13 mouse cellular contexts compared by ENCODE assay signal in the genomic region with DNA sequence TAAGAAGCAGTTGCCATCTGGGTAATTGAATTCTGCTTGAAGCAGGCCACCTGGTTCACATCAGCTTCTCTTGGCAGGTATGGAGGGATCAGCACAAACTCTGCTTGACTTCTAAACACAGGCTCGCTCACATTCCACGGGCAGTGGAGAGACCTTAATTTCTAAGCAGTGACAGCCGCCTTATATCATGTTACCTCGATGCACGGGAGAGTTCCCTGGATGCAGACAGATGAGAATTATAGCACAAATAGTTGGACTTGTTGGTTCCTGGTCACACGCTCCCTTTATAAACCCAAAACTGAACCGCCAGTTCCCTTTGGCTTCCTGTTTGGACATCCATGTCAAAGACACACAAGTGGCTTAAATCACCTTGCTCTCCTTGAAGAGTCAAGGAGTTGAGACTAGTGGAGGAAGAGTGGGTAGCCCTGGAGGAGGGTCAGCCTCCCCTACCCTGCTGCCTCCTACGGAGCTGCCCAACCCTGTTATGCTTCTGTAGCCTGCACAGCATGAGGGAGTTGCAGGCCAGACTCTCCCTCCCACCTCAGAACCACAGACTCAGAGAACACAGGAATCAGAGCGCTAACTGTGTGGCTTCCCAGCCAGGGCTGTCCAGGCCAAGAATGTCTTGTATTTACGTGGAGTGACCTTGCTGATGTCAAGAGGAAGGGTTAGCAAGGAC. TPM values are rescaled to one million over a fixed set of nuclear protein-coding genes. Genes with fewer than 3 reads are reported as not detected.
DNase-seq lines count a peak whose midpoint lies in the region; ATAC-seq and TF ChIP-seq lines count a peak whose summit lies in the region.
"Had no signal": no experiment of that assay in that cellular context is flagged by ENCODE, and none has a peak within 500 bp of the region (broad histone marks: within the 10 kb centered on the region; RNA-seq: fewer than 3 reads in every experiment).

No protein-coding gene starts in this region.

- no peak for TF ChIP-seq POLR2A in testis, adult 2 months (IDR thresholded peaks at IDR 0.05; ENCODE audit: control insufficient read depth, low read depth, low read length)

- no peak overlapping the region for H3K4me3 ChIP-seq in heart, embryonic 10.5 days
- H3K4me3 ChIP-seq in testis, adult 2 months (ENCODE audit: control insufficient read depth, low read depth, low read length), result no peak overlapping the region
- no peak overlapping the region for H3K4me3 ChIP-seq in kidney, embryonic 16.5 days (ENCODE audit: low read length)
- H3K4me3 ChIP-seq in stomach, embryonic 16.5 days (replicated peaks; ENCODE audit: low read length), result no peak overlapping the region
- H3K4me3 ChIP-seq: liver, embryonic 13.5 days; midbrain, embryonic 12.5 days; neural tube, embryonic 12.5 days had no signal

- H3K36me3 ChIP-seq in heart, embryonic 10.5 days, result no peaks in the 10 kb centered on the region
- no peaks in the 10 kb centered on the region for H3K36me3 ChIP-seq in testis, adult 2 months (ENCODE audit: control insufficient read depth, insufficient read depth, low read length)
- no peaks in the 10 kb centered on the region for H3K36me3 ChIP-seq in kidney, embryonic 16.5 days (ENCODE audit: insufficient read depth, low read length)
- H3K36me3 ChIP-seq in stomach, embryonic 16.5 days (ENCODE audit: control insufficient read depth, insufficient read depth, low read length), result no peaks in the 10 kb centered on the region
- H3K36me3 ChIP-seq: liver, embryonic 13.5 days; midbrain, embryonic 12.5 days; neural tube, embryonic 12.5 days had no signal

- H3K4me1 ChIP-seq in heart, embryonic 10.5 days, result peaks cover 17% of the 10 kb centered on the region
- H3K4me1 ChIP-seq in testis, adult 2 months (ENCODE audit: control insufficient read depth, insufficient read depth, low read length), result no peaks in the 10 kb centered on the region; the same call in 1 of the 2 replicates
- H3K4me1 ChIP-seq in kidney, embryonic 16.5 days (ENCODE audit: insufficient read depth, low read length), result peaks cover 14% of the 10 kb centered on the region
- H3K4me1 ChIP-seq in stomach, embryonic 16.5 days (ENCODE audit: control insufficient read depth, insufficient read depth, low read length), result peaks cover 10% of the 10 kb centered on the region
- H3K4me1 ChIP-seq: liver, embryonic 13.5 days had no signal

- H3K9ac ChIP-seq in kidney, embryonic 16.5 days (replicated peaks; ENCODE audit: low read length), result 0 out of 2 replicates have a peak overlapping the region, but pooled peaks have one; percentile 4
- H3K9ac ChIP-seq in stomach, embryonic 16.5 days (ENCODE audit: low read length), result no peak overlapping the region
- H3K9ac ChIP-seq: liver, embryonic 13.5 days; midbrain, embryonic 12.5 days; neural tube, embryonic 12.5 days had no signal

- H3K9me3 ChIP-seq in heart, embryonic 10.5 days, result no peaks in the 10 kb centered on the region
- no peaks in the 10 kb centered on the region for H3K9me3 ChIP-seq in kidney, embryonic 16.5 days (ENCODE audit: low read length)
- H3K9me3 ChIP-seq in stomach, embryonic 16.5 days (replicated peaks; ENCODE audit: control insufficient read depth, low read length), result no peaks in the 10 kb centered on the region
- H3K9me3 ChIP-seq: liver, embryonic 13.5 days; midbrain, embryonic 12.5 days; neural tube, embryonic 12.5 days had no signal

- intact Hi-C loops in heart, postnatal 36 days (cut with DNase I), result no loop called here

- no peak overlapping the region for H3K4me2 ChIP-seq in kidney, embryonic 16.5 days (replicated peaks; ENCODE audit: low read depth, low read length)
- H3K4me2 ChIP-seq in stomach, embryonic 16.5 days (ENCODE audit: low read depth, low read length), result no peak overlapping the region
- H3K4me2 ChIP-seq: liver, embryonic 13.5 days; midbrain, embryonic 12.5 days; neural tube, embryonic 12.5 days had no signal

- DNase-seq in heart, embryonic 10.5 days (ENCODE audit: low spot score), result no peak
- no peak for DNase-seq in heart, postnatal 36 days
- no peak for DNase-seq in testis, postnatal 10 days (ENCODE audit: low spot score)
- no peak for DNase-seq in spleen, adult 18-20 months
- DNase-seq: cerebellum, adult 8-10 months; liver, embryonic 13.5 days; right cerebral cortex, postnatal 14 days had no signal

- ATAC-seq in kidney, embryonic 16.5 days (ENCODE audit: low FRiP score, low TSS enrichment), result peak; percentile 92
- peak; percentile 68 for ATAC-seq in stomach, embryonic 16.5 days (ENCODE audit: insufficient read depth, low FRiP score)
- no peak for ATAC-seq in activated CD4-positive, CD25-positive, alpha-beta regulatory T cell, adult 4 months

- H3K27ac ChIP-seq in heart, embryonic 10.5 days, result 0 out of 2 replicates have a peak overlapping the region, but pooled peaks have one; percentile 23
- peak overlapping the region; percentile 6; the same call in 1 of the 2 replicates for H3K27ac ChIP-seq in testis, adult 2 months (ENCODE audit: control insufficient read depth, insufficient read depth, low read depth, low read length)
- peak overlapping the region; percentile 62 for H3K27ac ChIP-seq in kidney, embryonic 16.5 days (ENCODE audit: low read length)
- H3K27ac ChIP-seq in stomach, embryonic 16.5 days (ENCODE audit: low read length), result peak overlapping the region; percentile 55
- H3K27ac ChIP-seq: liver, embryonic 13.5 days; midbrain, embryonic 12.5 days; neural tube, embryonic 12.5 days had no signal

- no peaks in the 10 kb centered on the region for H3K27me3 ChIP-seq in heart, embryonic 10.5 days (ENCODE audit: insufficient read depth, poor library complexity, severe bottlenecking)
- no peaks in the 10 kb centered on the region for H3K27me3 ChIP-seq in testis, adult 2 months (ENCODE audit: control insufficient read depth, insufficient read depth, low read length)
- H3K27me3 ChIP-seq in kidney, embryonic 16.5 days (ENCODE audit: insufficient read depth, low read length), result no peaks in the 10 kb centered on the region
- no peaks in the 10 kb centered on the region for H3K27me3 ChIP-seq in stomach, embryonic 16.5 days (ENCODE audit: control insufficient read depth, insufficient read depth, low read length)
- H3K27me3 ChIP-seq: neural tube, embryonic 12.5 days had no signal

- 53% methylated on average over 10 of the region's 10 CpGs for WGBS in heart, embryonic 10.5 days
- WGBS in kidney, embryonic 16.5 days, result 15% methylated on average over 10 of the region's 10 CpGs
- 28% methylated on average over 10 of the region's 10 CpGs for WGBS in stomach, embryonic 16.5 days

- TF ChIP-seq CTCF in testis, adult 2 months (IDR thresholded peaks at IDR 0.05; ENCODE audit: control insufficient read depth, insufficient read depth, insufficient replicate concordance, low read depth, low read length), result no peak

RNA-seq across cellular contexts. Expression of gene Atp1a1, which starts 7.5 kb away (rescaled TPM):
- polyA plus RNA-seq in heart, embryonic 10.5 days (2016; fragmentation: Nextera tagmentation; extraction: Ambion mirVana), result 164 and 228 TPM in 2 replicates
- 100 to 1,000 TPM; 564 to 643 TPM for total RNA-seq in heart, postnatal 36 days (2021)
- 54.7 and 57.0 TPM in 2 replicates for polyA plus RNA-seq in testis, adult 2 months (2012; rRNA removed)
- polyA plus RNA-seq in kidney, embryonic 16.5 days (2015; fragmentation: Nextera tagmentation; extraction: Ambion mirVana), result 362 and 426 TPM in 2 replicates
- polyA plus RNA-seq in stomach, embryonic 16.5 days (2015; fragmentation: Nextera tagmentation; extraction: Ambion mirVana), result 149 and 158 TPM in 2 replicates
- 10 to 100 TPM; 15.1 to 17.4 TPM for polyA plus RNA-seq in activated CD4-positive, CD25-positive, alpha-beta regulatory T cell, adult 4 months (2017; shearing (Covaris generic))

Comparison
In these comparisons a context has a peak if more than half of its experiments do, and no peak if none do; other contexts are left out.
1. H3K27ac ChIP-seq: peak in every context shown above with its lines; median percentile 62 in kidney, embryonic 16.5 days; 55 in stomach, embryonic 16.5 days; 23 in heart, embryonic 10.5 days; 6 in testis, adult 2 months.